Mouse (Mus musculus) limb, embryonic 15.5 days (tissue): ENCODE measurements around the gene Nmnat3. TPM values are rescaled to one million over a fixed set of nuclear protein-coding genes. Genes with fewer than 3 reads are reported as not detected.

Experiments used
- ATAC-seq: fragments of 200-750 bp; cut with Nextera tagmentation; 2 replicates; pipeline ENCODE4 v1.8.0; 2017; ENCODE audit warnings: low read depth, moderate TSS enrichment; ENCODE audit not compliant: insufficient number of reproducible peaks, low FRiP score, low TSS enrichment
- H3K27ac ChIP-seq: fragments of 300-500 bp; sonication (generic); 2 replicates; pipeline ENCODE4 v1.5.1; 2015; ENCODE audit warnings: moderate library complexity, mild to moderate bottlenecking, inconsistent platforms
- H3K27me3 ChIP-seq: fragments of 300-500 bp; sonication (generic); 2 replicates; pipeline ENCODE4 v1.6.1; 2015; ENCODE audit warnings: inconsistent platforms
- H3K36me3 ChIP-seq: fragments of 300-500 bp; sonication (generic); 2 replicates; pipeline ENCODE4 v1.6.1; 2015; ENCODE audit warnings: inconsistent platforms
- H3K4me1 ChIP-seq: fragments of 300-500 bp; sonication (generic); 2 replicates; pipeline ENCODE4 v1.6.1; 2015; ENCODE audit warnings: inconsistent platforms
- H3K4me2 ChIP-seq: fragments of 300-500 bp; sonication (generic); 2 replicates; pipeline ENCODE4 v1.6.1; 2015; ENCODE audit warnings: mild to moderate bottlenecking, inconsistent platforms
- H3K4me3 ChIP-seq: fragments of 300-500 bp; sonication (generic); 2 replicates; pipeline ENCODE4 v1.5.1; 2015; ENCODE audit warnings: mild to moderate bottlenecking, inconsistent platforms
- H3K9ac ChIP-seq: fragments of 300-500 bp; sonication (generic); 2 replicates; pipeline ENCODE4 v1.6.1; 2015; ENCODE audit warnings: inconsistent platforms
- H3K9me3 ChIP-seq: fragments of 300-500 bp; sonication (generic); 2 replicates; pipeline ENCODE4 v1.6.1; 2016; ENCODE audit warnings: inconsistent platforms
- WGBS: fragments of 180-500 bp; shearing (Covaris S2); methylation state at CpG from one replicate; pipeline ENCODE4 v1.1.7; 2015; 5-methylcytosine and 5-hydroxymethylcytosine counted together
- polyA plus RNA-seq: library from polyadenylated mRNA; unstranded; fragments of >200 nt; fragmentation: Nextera tagmentation; extraction: Ambion mirVana; gene quantifications from 2 replicates; pipeline ENCODE4 v1.2.1, GENCODE M21; 2015

The Nmnat3 gene
- polyA plus RNA-seq, 1 experiment from 2014 or later, result 5.4 TPM

DNA sequence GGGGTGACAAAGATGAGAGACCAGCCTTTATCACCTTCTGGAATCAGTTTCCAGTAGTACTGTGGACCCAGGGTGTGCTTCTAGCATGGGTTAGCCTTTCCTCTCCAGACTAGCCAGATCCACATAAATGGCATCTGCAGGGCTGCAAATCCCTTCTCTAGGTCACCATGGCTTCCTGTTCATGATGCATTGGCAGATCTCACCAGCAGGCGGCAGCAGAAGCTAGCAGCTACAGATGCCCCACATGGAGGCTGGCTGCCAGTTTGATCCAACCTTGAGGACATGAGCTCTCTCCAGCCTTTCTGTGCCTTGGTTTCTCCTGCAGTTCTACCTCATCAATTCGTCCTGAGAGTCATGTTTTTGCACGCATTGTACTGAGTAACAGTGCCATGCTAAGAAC, 121.9 kb downstream of the Nmnat3 start:
- Histone ChIP-seq H3K27ac (no peak overlapping the region), H3K4me1 (0 out of 2 replicates have a peak, but pooled peaks cover 4% of the 10 kb centered on the region), H3K9me3 (no peaks in the 10 kb centered on the region), H3K9ac (no peak overlapping the region), H3K4me2 (no peak overlapping the region), H3K36me3 (no peaks in the 10 kb centered on the region), H3K4me3 (no peak overlapping the region), H3K27me3 (no peaks in the 10 kb centered on the region)
- WGBS, result 32% methylated on average over 3 of the region's 3 CpGs
- ATAC-seq, result no peak

DNA sequence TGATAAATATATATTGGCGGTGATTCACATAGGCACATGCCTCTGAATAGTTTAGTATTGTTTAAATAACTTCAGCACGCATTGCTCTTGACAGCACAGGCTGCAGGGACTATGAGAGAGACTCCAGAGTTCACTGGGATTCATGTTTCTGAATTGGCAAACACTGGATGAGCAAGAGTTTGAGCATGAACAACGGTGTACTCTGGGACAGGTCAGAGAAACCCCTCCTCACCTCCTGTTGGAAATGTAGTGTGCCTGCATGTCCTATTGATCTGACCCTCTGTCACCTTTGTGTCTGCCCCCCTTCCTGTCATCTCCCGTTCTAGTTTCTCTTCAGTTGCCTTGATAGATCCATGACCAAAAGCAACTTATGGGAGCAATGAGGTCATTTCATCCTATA, 128.2 kb downstream of the Nmnat3 start:
- Histone ChIP-seq H3K9ac (no peak overlapping the region), H3K4me2 (no peak overlapping the region), H3K4me3 (no peak overlapping the region), H3K9me3 (no peaks in the 10 kb centered on the region), H3K4me1 (no peaks in the 10 kb centered on the region), H3K36me3 (no peaks in the 10 kb centered on the region), H3K27me3 (no peaks in the 10 kb centered on the region), H3K27ac (no peak overlapping the region)
- no peak for ATAC-seq
- 88% methylated on average over 4 of the region's 4 CpGs for WGBS

- no peak overlapping the region for H3K27ac ChIP-seq
- no peaks in the 10 kb centered on the region for H3K4me1 ChIP-seq
- H3K27me3 ChIP-seq, result no peaks in the 10 kb centered on the region
- no peak overlapping the region for H3K9ac ChIP-seq
- whole genome bisulfite sequencing, result 53% methylated on average over 7 of the region's 7 CpGs
- H3K36me3 ChIP-seq, result no peaks in the 10 kb centered on the region
- H3K9me3 ChIP-seq, result no peaks in the 10 kb centered on the region
- no peak overlapping the region for H3K4me2 ChIP-seq
- H3K4me3 ChIP-seq, result no peak overlapping the region
- no peak for ATAC-seq
Measured at GRCm38 (mm10) chr9:98417919-98418318, 130.7 kb downstream of the Nmnat3 start.

GRCm38 (mm10) chr9:98418346-98418745, 131.1 kb downstream of the Nmnat3 start:
- 81% methylated on average over 3 of the region's 3 CpGs for WGBS

GRCm38 (mm10) chr9:98420666-98421065, 133.4 kb downstream of the Nmnat3 start:
- Histone ChIP-seq H3K9me3 (no peaks in the 10 kb centered on the region), H3K9ac (no peak overlapping the region), H3K36me3 (no peaks in the 10 kb centered on the region), H3K4me2 (no peak overlapping the region), H3K4me1 (peaks cover 13% of the 10 kb centered on the region), H3K4me3 (no peak overlapping the region), H3K27me3 (0 out of 2 replicates have a peak, but pooled peaks cover 2% of the 10 kb centered on the region), H3K27ac (no peak overlapping the region)
- 47% methylated on average over 1 of the region's 1 CpGs for WGBS
- ATAC-seq, result no peak

More at GRCm38 (mm10) chr9:98418346-98418745, 131.1 kb downstream of the Nmnat3 start:
- H3K4me3 ChIP-seq, result no peak overlapping the region
- H3K4me2 ChIP-seq, result no peak overlapping the region
- no peak for ATAC-seq
- H3K4me1 ChIP-seq, result no peaks in the 10 kb centered on the region
- H3K9me3 ChIP-seq, result no peaks in the 10 kb centered on the region
- no peak overlapping the region for H3K9ac ChIP-seq
- H3K36me3 ChIP-seq, result no peaks in the 10 kb centered on the region
- no peak overlapping the region for H3K27ac ChIP-seq
- no peaks in the 10 kb centered on the region for H3K27me3 ChIP-seq

DNA sequence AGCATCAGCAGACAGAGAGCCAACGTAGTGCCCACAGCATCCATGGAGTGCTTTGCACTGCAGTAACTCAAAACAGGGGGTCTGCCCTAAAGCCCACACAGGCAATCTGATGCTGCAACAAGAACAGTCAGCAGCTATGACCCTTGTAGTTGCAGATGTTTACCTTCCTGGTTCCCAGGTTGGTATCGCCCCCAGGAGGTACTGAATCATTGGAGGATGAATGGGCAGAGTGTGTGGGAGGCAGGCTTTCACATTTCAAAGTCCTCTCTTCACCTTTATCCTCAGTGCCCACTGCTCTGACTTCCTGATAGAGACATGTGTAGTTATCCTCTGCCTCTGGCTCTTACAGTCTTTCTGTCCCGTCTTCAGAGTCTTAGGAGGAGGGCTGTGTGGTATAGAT, 134.7 kb downstream of the Nmnat3 start:
- Histone ChIP-seq H3K36me3 (no peaks in the 10 kb centered on the region), H3K4me3 (no peak overlapping the region), H3K27me3 (0 out of 2 replicates have a peak, but pooled peaks cover 2% of the 10 kb centered on the region), H3K27ac (no peak overlapping the region), H3K4me1 (peaks cover 22% of the 10 kb centered on the region), H3K9me3 (no peaks in the 10 kb centered on the region), H3K9ac (no peak overlapping the region), H3K4me2 (no peak overlapping the region)
- 60% methylated on average over 3 of the region's 3 CpGs for WGBS
- no peak for ATAC-seq

- Histone ChIP-seq H3K36me3 (no peaks in the 10 kb centered on the region), H3K4me2 (no peak within 1 kb of the TSS), H3K4me3 (no peak within 1 kb of the TSS), H3K4me1 (peaks cover 22% of the 10 kb centered on the region), H3K27ac (no peak within 1 kb of the TSS), H3K9ac (no peak within 1 kb of the TSS), H3K27me3 (0 out of 2 replicates have a peak, but pooled peaks cover 2% of the 10 kb centered on the region), H3K9me3 (no peaks in the 10 kb centered on the region)
- ATAC-seq, result no peak
- WGBS, result 85% methylated on average over 5 of the region's 5 CpGs
Measured at GRCm38 (mm10) chr9:98422656-98423055, 135.4 kb downstream of the Nmnat3 start, which contains the start of gene Rbp1. Gene Rbp1 (plus strand): TSS chr9:98422961.

GRCm38 (mm10) chr9:98423691-98424090, 136.5 kb downstream of the Nmnat3 start:
- Histone ChIP-seq H3K36me3 (no peaks in the 10 kb centered on the region), H3K27me3 (0 out of 2 replicates have a peak, but pooled peaks cover 2% of the 10 kb centered on the region), H3K27ac (no peak overlapping the region), H3K4me2 (peak overlapping the region; percentile 82; the same call in 1 of the 2 replicates), H3K9ac (no peak overlapping the region), H3K4me1 (peaks cover 28% of the 10 kb centered on the region), H3K9me3 (no peaks in the 10 kb centered on the region), H3K4me3 (no peak overlapping the region)
- WGBS, result 8% methylated on average over 4 of the region's 4 CpGs
- no peak for ATAC-seq

- no peak for ATAC-seq
- 0 out of 2 replicates have a peak, but pooled peaks cover 2% of the 10 kb centered on the region for H3K27me3 ChIP-seq
- 4% methylated on average over 8 of the region's 8 CpGs for WGBS
- H3K9me3 ChIP-seq, result no peaks in the 10 kb centered on the region
- H3K27ac ChIP-seq, result no peak overlapping the region
- no peaks in the 10 kb centered on the region for H3K36me3 ChIP-seq
- H3K4me1 ChIP-seq, result peaks cover 34% of the 10 kb centered on the region
- peak overlapping the region; percentile 58 for H3K4me3 ChIP-seq
- peak overlapping the region; percentile 82 for H3K4me2 ChIP-seq
- H3K9ac ChIP-seq, result no peak overlapping the region
Measured at GRCm38 (mm10) chr9:98424291-98424690, 137.1 kb downstream of the Nmnat3 start.

GRCm38 (mm10) chr9:98424725-98425210, 137.5 kb downstream of the Nmnat3 start:
- no peaks in the 10 kb centered on the region for H3K9me3 ChIP-seq
- H3K4me2 ChIP-seq, result peak overlapping the region; percentile 82
- H3K27ac ChIP-seq, result no peak overlapping the region
- H3K4me3 ChIP-seq, result peak overlapping the region; percentile 58
- no peak for ATAC-seq
- H3K27me3 ChIP-seq, result 0 out of 2 replicates have a peak, but pooled peaks cover 2% of the 10 kb centered on the region
- H3K4me1 ChIP-seq, result peaks cover 39% of the 10 kb centered on the region
- H3K36me3 ChIP-seq, result no peaks in the 10 kb centered on the region
- under 1% methylated on average over 42 of the region's 42 CpGs for WGBS
- H3K9ac ChIP-seq, result peak overlapping the region; percentile 44

DNA sequence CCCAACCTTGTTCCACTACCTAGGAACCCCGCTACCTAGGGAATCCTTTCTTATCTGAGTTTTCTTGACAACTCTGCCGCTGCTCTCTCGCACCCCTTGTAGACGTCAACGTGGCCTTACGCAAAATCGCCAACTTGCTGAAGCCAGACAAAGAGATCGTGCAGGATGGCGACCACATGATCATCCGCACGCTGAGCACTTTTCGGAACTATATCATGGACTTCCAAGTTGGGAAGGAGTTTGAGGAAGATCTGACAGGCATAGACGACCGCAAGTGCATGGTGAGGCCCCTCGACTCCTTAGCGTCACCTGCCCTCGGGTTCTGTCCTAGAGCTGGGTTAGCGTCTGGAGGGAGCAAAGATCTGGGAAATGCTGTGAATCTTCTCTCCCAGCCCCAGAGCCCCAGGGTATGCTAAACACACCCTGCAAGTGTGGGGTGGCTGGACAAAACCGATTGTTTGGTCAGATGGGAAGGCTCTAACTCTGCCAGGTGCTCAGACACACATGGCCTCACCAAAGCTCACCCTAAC, 138.2 kb downstream of the Nmnat3 start:
- peaks cover 45% of the 10 kb centered on the region for H3K4me1 ChIP-seq
- no peak overlapping the region for H3K27ac ChIP-seq
- no peaks in the 10 kb centered on the region for H3K9me3 ChIP-seq
- 11% methylated on average over 19 of the region's 19 CpGs for WGBS
- no peak for ATAC-seq
- peak overlapping the region; percentile 82 for H3K4me2 ChIP-seq
- 0 out of 2 replicates have a peak, but pooled peaks cover 2% of the 10 kb centered on the region for H3K27me3 ChIP-seq
- H3K36me3 ChIP-seq, result no peaks in the 10 kb centered on the region
- no peak overlapping the region for H3K9ac ChIP-seq
- peak overlapping the region; percentile 58 for H3K4me3 ChIP-seq

GRCm38 (mm10) chr9:98427906-98428517, 140.8 kb downstream of the Nmnat3 start:
- Histone ChIP-seq H3K4me3 (no peak overlapping the region), H3K4me2 (no peak overlapping the region), H3K9me3 (no peaks in the 10 kb centered on the region), H3K4me1 (peaks cover 52% of the 10 kb centered on the region), H3K27me3 (0 out of 2 replicates have a peak, but pooled peaks cover 2% of the 10 kb centered on the region), H3K36me3 (no peaks in the 10 kb centered on the region), H3K27ac (no peak overlapping the region), H3K9ac (no peak overlapping the region)
- no peak for ATAC-seq
- WGBS, result 82% methylated on average over 4 of the region's 4 CpGs
